Mouse (Mus musculus) MEL (cell line): ENCODE results near the gene Sox10. TPM values are rescaled to one million over a fixed set of nuclear protein-coding genes. Genes with fewer than 3 reads are reported as not detected.
A peak's percentile ranks its signal among the peaks of the same experiment; 100 is the strongest.

ENCODE experiments used
- DNase-seq: peaks from one replicate; pipeline ENCODE4 v3.0.0; 2011; ENCODE audit warnings: low read depth, low spot score
- H3K27ac ChIP-seq: 2 replicates; pipeline ENCODE4 v1.5.1; 2012; ENCODE audit warnings: low read depth, mild to moderate bottlenecking, control low read depth, low read length, moderate library complexity; ENCODE audit not compliant: control insufficient read depth
- H3K27me3 ChIP-seq, 2 experiments: fragments of 150-350 bp in 1 of 2; sonication (generic) in 1 of 2; 2 replicates each; pipeline ENCODE4 v1.6.1; 2012; ENCODE audit warnings: low read length in 2 of 2, mild to moderate bottlenecking in 2 of 2, improper control_type of control experiment in 1 of 2, moderate library complexity in 1 of 2; ENCODE audit not compliant: insufficient read depth in 2 of 2, control insufficient read depth in 1 of 2
- H3K36me3 ChIP-seq, 2 experiments: 2 replicates each; pipeline ENCODE4 v1.6.1; 2012 to 2014; ENCODE audit warnings: low read length in 2 of 2, improper control_type of control experiment in 1 of 2, inconsistent platforms in 1 of 2, mild to moderate bottlenecking in 1 of 2; ENCODE audit not compliant: insufficient read depth in 2 of 2, control insufficient read depth in 1 of 2
- H3K4me1 ChIP-seq, 2 experiments: fragments of 150-350 bp in 1 of 2; sonication (generic) in 1 of 2; 2 replicates each; pipeline ENCODE4 v1.6.1; 2012; ENCODE audit warnings: low read length in 2 of 2, improper control_type of control experiment in 1 of 2, mild to moderate bottlenecking in 1 of 2; ENCODE audit not compliant: insufficient read depth in 2 of 2, control insufficient read depth in 1 of 2
- H3K4me3 ChIP-seq, 2 experiments: fragments of 150-350 bp in 1 of 2; sonication (generic) in 1 of 2; 2 replicates each; pipeline ENCODE4 v1.5.1; 2012; ENCODE audit warnings: low read depth in 2 of 2, low read length in 2 of 2, mild to moderate bottlenecking in 2 of 2, moderate library complexity in 2 of 2, control low read depth in 1 of 2, improper control_type of control experiment in 1 of 2; ENCODE audit not compliant: control insufficient read depth in 1 of 2, insufficient read depth in 1 of 2
- H3K79me2 ChIP-seq: 2 replicates; pipeline ENCODE4 v1.6.1; 2012; ENCODE audit warnings: mild to moderate bottlenecking, low read length, moderate library complexity; ENCODE audit not compliant: control insufficient read depth, poor library complexity, insufficient read depth
- H3K9ac ChIP-seq: 2 replicates; pipeline ENCODE4 v1.6.1; 2012; ENCODE audit warnings: low read depth, mild to moderate bottlenecking, control low read depth, low read length, moderate library complexity; ENCODE audit not compliant: control insufficient read depth, poor library complexity, severe bottlenecking
- H3K9me3 ChIP-seq: fragments of 150-350 bp; sonication (generic); replicated peaks from 2 replicates; pipeline ENCODE4 v1.6.1; 2012; ENCODE audit warnings: mild to moderate bottlenecking, low read length, improper control_type of control experiment, moderate library complexity; ENCODE audit not compliant: insufficient read depth
- BHLHE40 ChIP-seq: IDR thresholded peaks from 2 replicates; pipeline ENCODE4 v1.6.1; 2012; ENCODE audit warnings: low read depth, mild to moderate bottlenecking, inconsistent platforms, low read length, improper control_type of control experiment, borderline replicate concordance
- CHD1 ChIP-seq: IDR thresholded peaks from 2 replicates; pipeline ENCODE4 v1.6.1; 2012; ENCODE audit warnings: low read depth, mild to moderate bottlenecking, inconsistent platforms, low read length, improper control_type of control experiment
- ETS1 ChIP-seq: IDR thresholded peaks from 2 replicates; pipeline ENCODE4 v1.6.1; 2012; ENCODE audit warnings: low read depth, mild to moderate bottlenecking, inconsistent platforms, low read length, improper control_type of control experiment, moderate library complexity
- GABPA ChIP-seq: IDR thresholded peaks from 2 replicates; pipeline ENCODE4 v1.6.1; 2012; ENCODE audit warnings: low read depth, mild to moderate bottlenecking, inconsistent platforms, low read length, improper control_type of control experiment, moderate library complexity
- HCFC1 ChIP-seq: IDR thresholded peaks from 2 replicates; pipeline ENCODE4 v1.6.1; 2012; ENCODE audit warnings: low read depth, mild to moderate bottlenecking, inconsistent platforms, low read length, improper control_type of control experiment, moderate library complexity
- KAT2A ChIP-seq: conservative IDR thresholded peaks from 2 replicates; pipeline ENCODE4 v1.6.1; 2012; ENCODE audit warnings: low read depth, low read length, improper control_type of control experiment, inconsistent platforms
- MEF2A ChIP-seq: IDR thresholded peaks from 2 replicates; pipeline ENCODE4 v1.6.1; 2014; ENCODE audit warnings: low read depth, mild to moderate bottlenecking, inconsistent platforms, low read length, improper control_type of control experiment; ENCODE audit not compliant: poor library complexity, insufficient replicate concordance, severe bottlenecking; ENCODE audit errors: extremely low read depth
- MXI1 ChIP-seq: IDR thresholded peaks from 2 replicates; pipeline ENCODE4 v1.6.1; 2011; ENCODE audit warnings: mild to moderate bottlenecking, low read depth, low read length, improper control_type of control experiment
- MYB ChIP-seq: IDR thresholded peaks from 2 replicates; pipeline ENCODE4 v1.6.1; 2011; ENCODE audit warnings: mild to moderate bottlenecking, low read depth, low read length, improper control_type of control experiment
- MYC ChIP-seq: IDR thresholded peaks from 2 replicates; pipeline ENCODE4 v1.6.1; 2011; ENCODE audit warnings: low read depth, mild to moderate bottlenecking, low read length, improper control_type of control experiment, moderate library complexity
- NRF1 ChIP-seq: IDR thresholded peaks from 2 replicates; pipeline ENCODE4 v1.6.1; 2014; ENCODE audit warnings: low read depth, mild to moderate bottlenecking, inconsistent platforms, low read length, improper control_type of control experiment, moderate library complexity; ENCODE audit not compliant: poor library complexity, insufficient read depth, severe bottlenecking
- POLR2A ChIP-seq, 2 experiments: IDR thresholded peaks; 2 replicates each; pipeline ENCODE4 v1.6.1; 2011 to 2012; ENCODE audit warnings: low read length in 2 of 2, mild to moderate bottlenecking in 2 of 2, control low read depth in 1 of 2, improper control_type of control experiment in 1 of 2, low read depth in 1 of 2, moderate library complexity in 1 of 2; ENCODE audit not compliant: control insufficient read depth in 1 of 2, insufficient read depth in 1 of 2, poor library complexity in 1 of 2
- POLR2AphosphoS2 ChIP-seq: IDR thresholded peaks from 2 replicates; pipeline ENCODE4 v1.6.1; 2011; ENCODE audit warnings: low read length, improper control_type of control experiment
- RCOR1 ChIP-seq: IDR thresholded peaks from 2 replicates; pipeline ENCODE4 v1.6.1; 2012; ENCODE audit warnings: low read depth, mild to moderate bottlenecking, inconsistent platforms, low read length, improper control_type of control experiment
- TAL1 ChIP-seq: IDR thresholded peaks from 2 replicates; pipeline ENCODE4 v1.6.1; 2012; ENCODE audit warnings: mild to moderate bottlenecking, inconsistent platforms, low read length, moderate library complexity, mixed read lengths
- TBP ChIP-seq: IDR thresholded peaks from 2 replicates; pipeline ENCODE4 v1.8.0; 2011; ENCODE audit warnings: low read depth, low read length, improper control_type of control experiment
- USF2 ChIP-seq, 2 experiments: IDR thresholded peaks; 2 replicates each; pipeline ENCODE4 v1.6.1; 2011 to 2012; ENCODE audit warnings: improper control_type of control experiment in 2 of 2, low read length in 2 of 2, borderline replicate concordance in 1 of 2, inconsistent platforms in 1 of 2, low read depth in 1 of 2, mild to moderate bottlenecking in 1 of 2; ENCODE audit not compliant: insufficient read depth in 1 of 2
- ZC3H11A ChIP-seq: IDR thresholded peaks from 2 replicates; pipeline ENCODE4 v1.6.1; 2012; ENCODE audit warnings: low read depth, mild to moderate bottlenecking, inconsistent platforms, low read length, improper control_type of control experiment
- polyA plus RNA-seq, 2 experiments: library from polyadenylated mRNA; stranded (reverse) in 1 of 2; unstranded in 1 of 2; fragments of >175 nt in 1 of 2; fragments of >200 nt in 1 of 2; gene quantifications; 2 replicates each; pipeline versions ENCODE4 v1.2.1 to v1.2.4; 2012; ENCODE audit warnings: low replicate concordance in 2 of 2, low read depth in 1 of 2; ENCODE audit not compliant: insufficient read length in 2 of 2, insufficient read depth in 1 of 2, missing spikeins in 1 of 2
- total RNA-seq: library from RNA; depleted of rRNA; stranded (reverse); fragments of 300-350 nt; gene quantifications from 2 replicates; pipeline ENCODE4 v1.2.3, GENCODE M21; 2012

The Sox10 gene
- total and polyA plus RNA-seq, 3 experiments: not detected

- Histone ChIP-seq H3K9ac (no peak overlapping the region), H3K27me3 (no peaks in the 10 kb centered on the region), H3K27ac (no peak overlapping the region), H3K4me1 (0 out of 4 replicates have a peak, but pooled peaks cover 0 to 3% of the 10 kb centered on the region in 2 experiments), H3K36me3 (no peaks in the 10 kb centered on the region), H3K79me2 (no peaks in the 10 kb centered on the region), H3K4me3 (no peak overlapping the region), H3K9me3 (no peaks in the 10 kb centered on the region)
- DNase-seq: no peak
- TF ChIP-seq MEF2A: no peak
- no peak for TF ChIP-seq USF2 (IDR thresholded peaks at IDR 0.05; ENCODE audit: borderline replicate concordance in 1 of 2, insufficient read depth in 1 of 2, low read depth in 1 of 2, low read length in 2 of 2)
These were observed 36.6 kb upstream of the Sox10 start for GRCm38 (mm10) chr15:79201491-79202150.

GRCm38 (mm10) chr15:79199390-79199976, 34.4 kb upstream of the Sox10 start:
- DNase-seq: peak; percentile 84
- Histone ChIP-seq H3K27me3 (no peaks in the 10 kb centered on the region), H3K36me3 (peaks cover 0 to 2% of the 10 kb centered on the region in 2 experiments; a peak in 2 of 4 replicates)

GRCm38 (mm10) chr15:79195492-79195891, 30.5 kb upstream of the Sox10 start:
- Histone ChIP-seq H3K36me3 (peaks cover 0 to 11% of the 10 kb centered on the region in 2 experiments; a peak in 2 of 4 replicates), H3K4me1 (peaks cover 8 to 14% of the 10 kb centered on the region in 2 experiments), H3K9me3 (no peaks in the 10 kb centered on the region), H3K79me2 (no peaks in the 10 kb centered on the region), H3K9ac (no peak overlapping the region), H3K4me3 (no peak overlapping the region), H3K27me3 (no peaks in the 10 kb centered on the region), H3K27ac (no peak overlapping the region)
- TF ChIP-seq MYC: no peak
- TF ChIP-seq KAT2A: no peak
- no peak for TF ChIP-seq ETS1
- no peak for TF ChIP-seq NRF1
- TF ChIP-seq RCOR1: no peak
- TF ChIP-seq GABPA: no peak
- TF ChIP-seq POLR2AphosphoS2: no peak
- TF ChIP-seq CHD1: no peak
- TF ChIP-seq USF2 (IDR thresholded peaks at IDR 0.05; ENCODE audit: borderline replicate concordance in 1 of 2, insufficient read depth in 1 of 2, low read depth in 1 of 2, low read length in 2 of 2): no peak
- TF ChIP-seq TAL1: no peak
- no peak for TF ChIP-seq TBP
- no peak for TF ChIP-seq BHLHE40
- TF ChIP-seq MYB: no peak
- no peak for DNase-seq

More at GRCm38 (mm10) chr15:79199390-79199976, 34.4 kb upstream of the Sox10 start:
- Histone ChIP-seq H3K27ac (peak overlapping the region; percentile 8; the same call in 1 of the 2 replicates), H3K79me2 (no peaks in the 10 kb centered on the region), H3K9ac (peak overlapping the region; percentile 66), H3K4me3 (peak overlapping the region; percentile 64 to 78), H3K9me3 (no peaks in the 10 kb centered on the region), H3K4me1 (peaks cover under 1 to 4% of the 10 kb centered on the region in 2 experiments; a peak in 3 of 4 replicates)
- TF ChIP-seq POLR2A (IDR thresholded peaks at IDR 0.05; ENCODE audit: control insufficient read depth in 1 of 2, insufficient read depth in 1 of 2, low read depth in 1 of 2, low read length in 2 of 2, poor library complexity in 1 of 2) (peak in 1 of 2 experiments; percentile 57; a peak in 1 of 4 replicates), NRF1 (peak; percentile 73), MXI1 (no peak; the same call in 1 of the 2 replicates), ZC3H11A (no peak), HCFC1 (0 out of 2 replicates have a peak, but pooled peaks have one; percentile 17)
